Mouse (Mus musculus) MEL (cell line): ENCODE results near the gene Cemip.

Experiments used
- CHD2 ChIP-seq: IDR thresholded peaks from 2 replicates; pipeline ENCODE4 v1.6.1; 2011; ENCODE audit warnings: low read length, improper control_type of control experiment
- CTCF ChIP-seq, 3 experiments: IDR thresholded peaks in 2 of 3; conservative IDR thresholded peaks in 1 of 3; 2 replicates each; pipeline ENCODE4 v1.5.1; 2011 to 2012; ENCODE audit warnings: low read length in 3 of 3, low read depth in 2 of 3, mild to moderate bottlenecking in 2 of 3, improper control_type of control experiment in 1 of 3, inconsistent platforms in 1 of 3, mixed read lengths in 1 of 3, moderate library complexity in 1 of 3; ENCODE audit not compliant: control insufficient read depth in 1 of 3, insufficient read depth in 1 of 3, poor library complexity in 1 of 3, severe bottlenecking in 1 of 3
- EP300 ChIP-seq, 2 experiments: IDR thresholded peaks; 2 replicates each; pipeline ENCODE4 v1.6.1; 2011; ENCODE audit warnings: improper control_type of control experiment in 2 of 2, low read length in 2 of 2, low read depth in 1 of 2, mild to moderate bottlenecking in 1 of 2
- ETS1 ChIP-seq: IDR thresholded peaks from 2 replicates; pipeline ENCODE4 v1.6.1; 2012; ENCODE audit warnings: low read depth, mild to moderate bottlenecking, inconsistent platforms, low read length, improper control_type of control experiment, moderate library complexity
- GATA1 ChIP-seq: IDR thresholded peaks from 2 replicates; pipeline ENCODE4 v1.6.1; 2011; ENCODE audit warnings: low read depth, low read length, improper control_type of control experiment
- HCFC1 ChIP-seq: IDR thresholded peaks from 2 replicates; pipeline ENCODE4 v1.6.1; 2012; ENCODE audit warnings: low read depth, mild to moderate bottlenecking, inconsistent platforms, low read length, improper control_type of control experiment, moderate library complexity
- MAX ChIP-seq: IDR thresholded peaks from 2 replicates; pipeline ENCODE4 v1.6.1; 2011; ENCODE audit warnings: low read length, improper control_type of control experiment
- MYC ChIP-seq: IDR thresholded peaks from 2 replicates; pipeline ENCODE4 v1.6.1; 2011; ENCODE audit warnings: low read depth, mild to moderate bottlenecking, low read length, improper control_type of control experiment, moderate library complexity
- POLR2A ChIP-seq, 2 experiments: IDR thresholded peaks; 2 replicates each; pipeline ENCODE4 v1.6.1; 2011 to 2012; ENCODE audit warnings: low read length in 2 of 2, mild to moderate bottlenecking in 2 of 2, control low read depth in 1 of 2, improper control_type of control experiment in 1 of 2, low read depth in 1 of 2, moderate library complexity in 1 of 2; ENCODE audit not compliant: control insufficient read depth in 1 of 2, insufficient read depth in 1 of 2, poor library complexity in 1 of 2
- TBP ChIP-seq: IDR thresholded peaks from 2 replicates; pipeline ENCODE4 v1.8.0; 2011; ENCODE audit warnings: low read depth, low read length, improper control_type of control experiment
- USF1 ChIP-seq: IDR thresholded peaks from 2 replicates; pipeline ENCODE4 v1.6.1; 2014; ENCODE audit warnings: low read depth, mild to moderate bottlenecking, inconsistent platforms, low read length, improper control_type of control experiment, moderate library complexity
- USF2 ChIP-seq, 2 experiments: IDR thresholded peaks; 2 replicates each; pipeline ENCODE4 v1.6.1; 2011 to 2012; ENCODE audit warnings: improper control_type of control experiment in 2 of 2, low read length in 2 of 2, borderline replicate concordance in 1 of 2, inconsistent platforms in 1 of 2, low read depth in 1 of 2, mild to moderate bottlenecking in 1 of 2; ENCODE audit not compliant: insufficient read depth in 1 of 2

DNA sequence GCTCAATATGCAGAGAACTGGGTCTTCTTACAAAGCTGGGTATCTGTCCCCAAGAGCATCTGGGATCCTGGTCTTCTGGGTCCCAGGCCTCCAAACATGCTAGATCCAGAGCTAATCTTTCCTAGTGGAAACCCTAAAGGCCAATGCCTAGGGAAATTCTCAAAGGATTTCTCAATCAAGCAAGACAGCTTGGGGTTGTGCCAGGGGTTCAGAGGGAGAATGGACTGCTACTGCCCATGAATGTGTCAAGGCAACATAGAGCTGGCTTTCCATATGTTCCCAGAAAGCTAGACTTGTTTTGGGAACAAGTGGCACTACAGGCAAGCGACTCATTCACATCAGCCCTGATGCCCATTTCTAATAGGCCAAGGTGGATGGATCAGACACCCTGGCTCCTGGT, 107.9 kb downstream of the Cemip start:
- no peak for TF ChIP-seq POLR2A (IDR thresholded peaks at IDR 0.05; ENCODE audit: control insufficient read depth in 1 of 2, insufficient read depth in 1 of 2, low read depth in 1 of 2, low read length in 2 of 2, poor library complexity in 1 of 2)
- no peak for TF ChIP-seq CTCF (IDR thresholded peaks at IDR 0.05 in 2 of 3, conservative IDR thresholded peaks at IDR 0.05 in 1 of 3; ENCODE audit: control insufficient read depth in 1 of 3, insufficient read depth in 1 of 3, low read depth in 2 of 3, low read length in 3 of 3, poor library complexity in 1 of 3, severe bottlenecking in 1 of 3)
- TF ChIP-seq TBP = no peak
- no peak for TF ChIP-seq HCFC1
- TF ChIP-seq MYC = no peak
- TF ChIP-seq MAX = no peak
- TF ChIP-seq GATA1 = no peak
- no peak for TF ChIP-seq USF1
- TF ChIP-seq CHD2 = no peak
- TF ChIP-seq EP300 (IDR thresholded peaks at IDR 0.05; ENCODE audit: low read depth in 1 of 2, low read length in 2 of 2) = no peak
- TF ChIP-seq USF2 (IDR thresholded peaks at IDR 0.05; ENCODE audit: borderline replicate concordance in 1 of 2, insufficient read depth in 1 of 2, low read depth in 1 of 2, low read length in 2 of 2) = no peak
- TF ChIP-seq ETS1 = no peak
